Mouse (Mus musculus) heart, postnatal 14 days (tissue): ENCODE results near the gene Camp. TPM values are rescaled to one million over a fixed set of nuclear protein-coding genes. Genes with fewer than 3 reads are reported as not detected.

Experiments used
- DNase-seq, 2 experiments: peaks; one replicate each; pipeline ENCODE4 v3.0.0; 2021 to 2022
- intact Hi-C: fragments of 180-260 bp; cut with DNase I; formaldehyde crosslinking; loops from one replicate; pipeline ENCODE4 v1.15.1; 2025
- long read RNA-seq, 2 experiments: library from polyadenylated mRNA; stranded (forward); transcript quantifications; one replicate each; pipeline ENCODE4 v2.0.0; 2021
- total RNA-seq, 2 experiments: library from RNA; stranded (reverse); gene quantifications; 2 replicates each; pipeline ENCODE4 v1.2.3; 2021

The Camp gene
- under 1 TPM in 1 of 2 experiments, not detected in 1; 0.61 TPM for total RNA-seq
- long read RNA-seq, experiment 1, partial matches to known transcripts = 0 of 1 reads
- long read RNA-seq, experiment 1, other reads (novel, unspliced or antisense) = 0 of 1 reads
- long read RNA-seq, experiment 2 = 0 reads

DNA sequence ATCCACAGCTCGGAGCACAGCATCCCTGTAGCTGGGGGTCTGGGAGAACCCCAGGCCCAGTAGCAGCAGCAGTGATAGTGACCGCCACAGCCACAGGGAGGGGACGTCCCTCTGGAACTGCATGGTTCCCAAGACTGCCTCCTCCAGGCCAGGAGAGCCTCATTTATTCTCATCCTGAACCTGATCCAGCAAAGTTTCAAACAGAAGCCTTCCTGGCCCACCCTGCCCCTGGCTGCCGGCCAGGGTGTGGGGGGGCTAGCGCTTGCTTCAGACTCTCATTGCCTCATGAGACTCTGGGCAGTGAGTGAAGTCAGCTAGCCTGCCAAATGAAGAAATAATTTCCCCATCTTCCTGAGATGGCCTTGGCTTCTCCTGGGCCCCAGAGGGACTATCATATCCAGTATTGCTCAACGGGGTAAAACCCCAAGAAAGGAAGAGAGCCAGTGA, at the start of gene Camp:
Gene Camp, minus strand, starts transcription at position 306 of the 447 bp plus-strand sequence.
- intact Hi-C loops = no loop called here
- DNase-seq = peak; percentile 72 to 77

GRCm38 (mm10) chr9:109898027-109898426, 48.6 kb upstream of the Camp start:
- peak; percentile 29 to 67 for DNase-seq
- intact Hi-C loops = no loop called here

DNA sequence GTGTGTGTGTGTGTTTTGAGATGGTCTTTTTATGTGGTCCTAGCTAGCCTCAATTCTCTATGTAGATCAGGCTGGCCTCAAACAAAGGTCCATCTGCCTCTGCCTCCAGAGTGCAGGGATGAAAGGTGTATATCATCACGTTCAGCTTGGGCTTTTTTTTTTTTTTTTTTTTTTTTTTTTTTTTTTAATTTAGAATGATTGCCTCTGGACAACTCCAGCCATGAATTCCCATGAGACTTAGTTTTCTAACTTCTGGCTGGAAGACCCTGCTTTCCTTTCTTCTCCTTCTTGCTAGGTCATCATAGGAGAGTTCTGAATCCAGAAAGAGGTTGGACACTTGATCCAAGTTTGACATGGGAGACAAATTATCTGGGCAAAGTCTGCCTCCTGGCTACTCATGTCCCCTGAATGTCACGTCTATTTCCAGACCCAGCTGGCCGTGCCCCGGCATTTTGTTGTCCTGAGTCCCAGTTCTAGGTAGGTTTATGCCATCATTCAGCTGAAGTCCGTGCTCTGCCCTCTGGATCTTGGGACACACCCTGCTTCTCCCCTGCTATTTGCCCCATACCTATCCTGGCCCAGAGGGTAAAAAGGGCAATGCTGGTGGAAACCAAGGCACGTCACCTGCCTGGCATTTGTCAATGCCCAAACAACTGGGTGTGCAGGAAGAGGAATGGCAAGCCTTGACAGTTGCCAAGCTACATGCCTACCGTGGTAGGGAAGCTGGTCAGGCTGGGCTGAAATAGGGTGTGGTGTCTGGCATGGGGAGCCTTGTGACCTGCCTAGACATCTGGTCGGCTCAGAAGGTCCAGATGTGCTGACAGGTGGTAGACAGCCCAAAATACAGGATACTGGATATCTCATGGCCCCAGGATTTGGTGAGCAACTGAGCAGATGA, 47.1 kb upstream of the Camp start:
- peak; percentile 24 to 27 for DNase-seq
- intact Hi-C loops = loop anchor here (2.0 kb wide), 1 partner anchor 14 kb away; no protein-coding TSS in a partner anchor

DNA sequence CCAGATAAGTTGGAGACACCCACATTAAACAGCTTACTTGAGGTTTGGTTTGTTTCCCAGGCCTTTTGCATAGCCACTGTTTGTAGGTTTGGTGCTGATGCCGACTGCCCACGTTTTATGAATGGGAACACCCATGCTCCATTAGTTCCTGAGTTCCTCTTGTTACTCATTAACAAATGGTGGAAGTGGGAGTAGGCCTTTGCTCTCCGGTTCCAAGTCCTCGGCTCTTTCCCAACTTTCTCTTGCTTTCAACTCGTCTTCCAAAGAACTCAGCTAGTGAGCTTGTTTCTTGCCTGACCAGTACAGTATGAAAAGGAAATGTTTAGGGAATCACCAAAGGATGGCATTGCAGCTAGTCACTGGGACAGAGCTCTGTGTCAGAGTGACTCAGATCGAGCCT, 46.2 kb upstream of the Camp start:
- peak; percentile 35 to 50 for DNase-seq
- intact Hi-C loops = loop anchor here (1.0 to 2.0 kb wide), 2 partner anchors 37 to 401 kb away; no protein-coding TSS in a partner anchor

- intact Hi-C loops = loop anchor here (1.0 to 2.0 kb wide), 2 partner anchors 38 to 402 kb away; no protein-coding TSS in a partner anchor
- DNase-seq = peak; percentile 72 to 85
These were observed 45.1 kb upstream of the Camp start for GRCm38 (mm10) chr9:109894413-109895090.

DNA sequence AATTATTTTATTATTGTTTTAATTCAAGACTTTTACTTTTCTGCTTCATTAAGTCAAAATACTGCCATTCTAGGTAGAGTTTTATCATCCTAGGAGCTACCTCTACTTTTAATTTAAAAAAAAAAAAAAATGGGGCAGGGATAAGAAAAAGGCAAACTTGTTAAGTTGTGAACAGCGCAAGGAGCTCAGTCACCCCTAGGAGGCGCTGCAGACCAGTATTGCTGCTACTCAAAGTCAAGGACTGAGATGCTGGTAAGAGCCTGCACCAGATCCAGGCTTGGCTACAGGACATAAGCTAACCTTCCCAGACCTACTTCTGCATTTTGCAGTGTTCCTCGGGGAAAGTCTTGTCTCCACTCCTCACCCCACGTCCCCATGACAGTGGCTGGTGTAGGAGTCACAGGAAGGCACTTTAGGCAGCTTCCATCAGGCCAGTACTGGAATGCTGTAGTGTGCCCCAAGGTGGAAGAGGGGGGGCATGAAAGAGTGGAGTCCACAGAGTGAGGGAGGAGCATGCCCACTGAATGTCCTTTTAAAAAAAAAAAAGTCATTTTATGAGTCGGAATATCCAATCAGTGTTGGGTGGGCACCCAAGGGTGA, 43.3 kb upstream of the Camp start:
- peak; percentile 83 to 89 for DNase-seq
- intact Hi-C loops = loop anchor here (1.0 to 2.0 kb wide), 2 partner anchors 92 to 181 kb away; no protein-coding TSS in a partner anchor

DNA sequence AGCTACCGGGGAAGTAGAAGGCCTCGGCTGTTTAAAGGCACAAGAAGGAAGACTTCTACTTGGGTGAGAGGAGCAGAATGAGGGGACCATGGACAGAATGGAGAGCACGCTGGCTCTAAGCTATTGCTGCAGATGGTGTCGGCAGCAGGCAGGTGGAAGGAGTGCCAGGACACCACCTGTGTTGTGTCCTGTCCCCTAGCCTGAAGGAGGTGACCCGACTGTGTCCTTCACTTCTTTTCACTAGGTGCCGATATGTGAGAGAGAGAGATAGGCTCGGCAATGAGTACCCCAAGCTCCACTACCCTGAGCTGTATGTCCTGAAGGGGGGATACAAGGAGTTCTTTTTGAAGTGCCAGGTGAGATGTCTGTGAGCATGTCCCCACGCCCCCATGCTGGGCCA, 42.1 kb upstream of the Camp start:
- no peak for DNase-seq
- intact Hi-C loops = no loop called here

GRCm38 (mm10) chr9:109887321-109887720, 37.9 kb upstream of the Camp start:
- intact Hi-C loops = no loop called here
- DNase-seq = no peak

DNA sequence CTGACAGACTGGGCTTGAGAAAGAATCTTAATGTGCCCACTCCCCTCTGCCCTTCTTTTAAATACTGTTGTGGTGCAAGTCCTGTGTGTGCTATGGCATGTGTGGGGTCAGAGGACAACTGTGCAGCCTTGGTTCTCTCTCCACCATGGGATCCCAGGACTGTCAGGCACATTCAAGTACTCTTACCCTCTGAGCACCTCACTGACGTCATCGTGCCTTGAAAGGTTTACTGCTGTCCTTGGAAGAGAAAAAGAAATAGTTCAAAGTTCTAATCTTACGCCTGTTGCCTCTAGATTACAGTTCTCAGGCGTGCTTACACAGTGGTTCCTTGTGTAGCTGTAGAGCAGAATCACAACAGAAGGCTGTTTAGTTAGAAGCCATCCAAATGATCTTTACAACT, 36.8 kb upstream of the Camp start:
- DNase-seq = no peak
- intact Hi-C loops = no loop called here

- DNase-seq = no peak
- intact Hi-C loops = no loop called here
These were observed 29.9 kb upstream of the Camp start for GRCm38 (mm10) chr9:109879305-109879704.

DNA sequence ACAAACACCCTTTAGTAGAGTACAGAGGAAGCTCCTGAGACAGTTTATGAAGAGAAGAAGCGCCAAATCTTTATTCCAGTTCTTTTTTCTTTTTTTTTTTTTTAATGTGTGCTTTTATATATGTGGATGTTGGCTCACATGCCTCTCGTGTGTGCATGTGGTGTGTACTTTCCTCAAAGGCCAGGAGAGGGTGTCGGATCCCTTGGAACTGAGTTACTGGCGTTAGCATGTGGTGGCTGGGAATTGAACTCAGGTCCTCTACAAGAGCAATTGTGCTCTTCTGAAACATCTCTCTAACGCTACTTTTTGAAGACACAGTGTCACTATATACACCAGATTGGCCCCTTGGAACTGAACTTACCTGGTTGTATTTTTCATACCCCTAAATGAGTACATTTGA, 28.2 kb upstream of the Camp start:
- intact Hi-C loops = no loop called here

DNA sequence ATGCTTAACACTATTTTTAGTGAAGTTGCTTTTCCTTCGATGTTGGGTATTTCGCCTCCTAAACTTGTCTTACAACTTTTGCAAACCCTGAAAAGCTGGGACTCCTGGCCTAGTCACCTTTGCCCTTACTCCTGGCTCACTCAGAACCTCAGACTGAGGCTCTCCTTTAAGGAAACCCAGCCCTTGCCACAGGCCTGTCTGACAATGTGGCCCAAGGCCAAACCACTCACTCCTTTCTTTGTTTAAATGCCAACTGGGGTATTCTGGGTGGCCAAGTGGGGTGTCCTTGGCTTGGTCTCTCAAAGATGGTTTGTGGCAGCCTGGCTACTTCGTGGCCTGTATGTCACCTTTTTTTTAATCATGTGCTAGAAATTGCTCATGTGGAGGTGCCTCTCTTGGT, 27.3 kb upstream of the Camp start:
- intact Hi-C loops = no loop called here
- DNase-seq = no peak

More for the DNA sequence above, 28.2 kb upstream of the Camp start:
- no peak for DNase-seq

DNA sequence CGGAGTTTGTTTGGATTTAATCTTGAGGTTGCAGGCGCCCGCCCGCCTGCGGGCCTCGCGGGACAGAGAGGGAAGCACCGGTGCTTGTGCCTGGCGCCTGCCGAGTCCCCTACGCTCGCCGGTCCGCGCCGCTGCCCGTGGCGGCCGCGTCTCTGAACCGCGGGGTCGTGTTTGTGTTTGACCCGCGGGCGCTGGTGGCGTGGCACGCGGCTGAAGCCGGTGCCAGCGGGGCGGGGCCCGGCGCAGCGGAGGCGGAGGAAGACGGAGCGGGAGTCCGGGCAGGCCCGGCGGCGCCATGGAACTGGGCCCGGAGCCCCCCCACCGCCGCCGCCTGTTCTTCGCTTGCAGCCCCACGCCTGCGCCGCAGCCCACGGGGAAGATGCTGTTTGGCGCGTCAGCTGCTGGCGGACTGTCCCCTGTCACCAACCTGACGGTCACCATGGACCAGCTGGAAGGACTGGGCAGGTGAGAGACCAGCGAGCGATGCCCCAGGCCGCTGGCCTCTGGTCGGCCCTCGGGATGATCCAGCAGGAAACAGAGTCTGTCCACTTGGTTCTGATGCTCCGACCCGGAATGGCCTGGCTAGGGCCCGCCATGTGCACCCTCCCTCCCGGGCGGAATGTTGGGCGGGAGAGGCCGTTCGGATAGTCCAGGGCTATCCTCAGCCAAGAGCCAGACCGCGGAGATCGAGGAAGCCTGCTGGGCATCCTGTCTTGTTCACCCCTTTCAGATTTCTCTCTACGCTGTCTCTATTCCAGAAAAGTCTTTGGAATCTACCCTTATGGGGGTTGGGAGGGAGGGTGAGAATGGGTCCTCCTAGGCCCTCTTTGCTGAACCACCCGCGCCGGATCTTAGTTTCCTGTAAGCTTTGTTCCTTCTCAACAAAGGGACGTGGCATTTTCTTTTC, 26.5 kb upstream of the Camp start:
- peak; percentile 73 to 76 for DNase-seq
- intact Hi-C loops = no loop called here

DNA sequence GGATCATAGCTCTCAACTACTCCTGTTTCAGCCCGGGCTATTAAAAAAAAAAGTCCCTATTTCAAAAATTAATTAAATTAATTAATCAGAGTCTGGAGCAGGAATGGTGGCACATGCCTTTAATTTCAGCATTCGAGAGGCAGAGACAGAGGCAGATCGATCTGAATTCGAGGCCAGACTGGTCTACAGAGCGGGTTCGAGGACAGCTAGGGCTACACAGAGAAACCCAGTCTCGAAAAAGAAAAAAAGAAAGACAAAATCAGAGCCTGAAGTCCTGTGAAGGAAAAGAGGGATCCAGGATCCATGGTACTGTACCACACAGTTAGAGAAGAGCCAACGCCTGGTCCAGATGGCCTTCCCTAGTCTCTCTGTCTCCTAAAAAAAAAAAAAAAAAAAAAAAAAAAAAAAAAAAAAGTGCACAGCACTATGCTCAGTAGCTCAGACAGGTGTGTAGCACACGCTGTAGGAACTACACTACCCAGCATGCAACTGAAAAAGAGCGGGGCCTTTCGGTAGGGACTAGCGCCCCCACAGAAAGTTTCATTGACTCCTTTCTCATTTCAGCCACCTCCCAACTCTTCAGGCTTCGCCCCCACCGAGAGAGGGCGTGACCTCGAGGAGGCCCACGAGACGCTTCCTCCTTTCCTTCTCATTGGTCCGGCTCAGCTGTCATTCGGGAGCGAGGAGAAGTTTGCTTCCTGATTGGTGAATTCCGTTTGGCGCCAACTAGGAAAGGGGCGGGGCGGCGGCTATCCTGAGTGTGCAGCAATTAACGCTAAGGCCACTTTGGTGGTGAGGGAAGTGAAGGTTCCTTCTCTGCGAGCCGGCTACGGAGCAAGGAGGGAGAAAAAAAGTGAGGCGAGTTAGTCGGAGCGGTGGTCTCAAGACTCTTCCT, 25.6 kb upstream of the Camp start, which contains the start of gene Cdc25a:
Gene Cdc25a, plus strand, starts transcription at position 783 of the 895 bp plus-strand sequence.
- intact Hi-C loops = no loop called here
- peak; percentile 97 to 98 for DNase-seq

DNA sequence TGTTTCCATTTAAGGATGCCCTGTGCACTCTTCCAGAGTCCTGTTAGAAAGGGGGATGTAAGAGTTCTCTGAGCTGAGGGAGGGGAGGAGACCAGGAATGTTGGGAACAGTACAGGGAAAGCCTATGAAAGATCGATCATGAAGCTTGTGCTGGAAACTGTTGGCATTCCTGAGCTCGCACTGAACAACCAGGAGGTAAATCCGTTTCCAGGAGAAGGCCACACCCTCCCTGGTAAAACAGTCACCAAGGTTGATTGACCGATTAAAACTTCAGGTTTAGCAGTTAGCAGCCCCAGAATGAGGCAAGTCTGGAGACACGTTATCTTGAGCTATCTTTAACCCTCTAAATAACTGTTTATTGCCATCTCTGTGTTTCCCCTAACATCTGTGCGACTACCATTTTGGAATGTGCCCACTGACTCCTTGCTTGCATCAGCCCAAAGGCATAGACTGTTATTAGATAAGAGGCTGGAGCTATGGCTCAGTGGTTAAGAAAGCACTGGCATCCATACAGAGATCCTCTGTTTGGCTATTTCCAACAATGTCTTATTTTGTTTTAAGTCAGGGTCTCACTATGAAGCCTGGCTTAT, 21.7 kb upstream of the Camp start:
- no peak for DNase-seq
- intact Hi-C loops = no loop called here

GRCm38 (mm10) chr9:109866218-109866617, 16.8 kb upstream of the Camp start:
- intact Hi-C loops = loop anchor here (10.0 kb wide), 2 partner anchors 741 to 861 kb away; no protein-coding TSS in a partner anchor
- no peak for DNase-seq

DNA sequence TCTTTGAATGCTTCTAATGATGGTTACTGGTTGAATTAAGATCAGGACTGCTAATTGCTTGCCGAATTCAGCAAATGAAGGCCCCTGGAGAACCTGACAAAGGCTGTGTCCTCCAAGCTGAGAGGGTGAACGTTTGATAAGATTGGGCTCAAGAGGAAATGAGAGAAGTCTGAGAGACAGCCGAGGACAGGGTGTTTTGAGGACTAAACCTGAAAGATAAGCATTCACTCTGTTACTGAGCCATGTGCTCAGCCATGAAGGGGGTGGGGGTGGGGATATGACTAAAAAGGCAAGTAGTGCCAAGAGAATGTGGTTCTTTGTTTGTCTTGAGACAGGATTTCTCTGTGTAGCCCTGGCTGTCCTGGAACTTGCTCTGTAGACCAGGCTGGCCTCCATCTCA, 13.7 kb upstream of the Camp start:
- no peak for DNase-seq
- intact Hi-C loops = loop anchor here (5.0 to 10.0 kb wide), 3 partner anchors 176 to 858 kb away; no protein-coding TSS in a partner anchor
